Mouse (Mus musculus): ENCODE results near the gene Ascc3. TPM values are rescaled to one million over a fixed set of nuclear protein-coding genes. Genes with fewer than 3 reads are reported as not detected.

Gene Ascc3
- total RNA-seq, 2 experiments from 2014 or later: 44.1 to 46.5 TPM

DNA sequence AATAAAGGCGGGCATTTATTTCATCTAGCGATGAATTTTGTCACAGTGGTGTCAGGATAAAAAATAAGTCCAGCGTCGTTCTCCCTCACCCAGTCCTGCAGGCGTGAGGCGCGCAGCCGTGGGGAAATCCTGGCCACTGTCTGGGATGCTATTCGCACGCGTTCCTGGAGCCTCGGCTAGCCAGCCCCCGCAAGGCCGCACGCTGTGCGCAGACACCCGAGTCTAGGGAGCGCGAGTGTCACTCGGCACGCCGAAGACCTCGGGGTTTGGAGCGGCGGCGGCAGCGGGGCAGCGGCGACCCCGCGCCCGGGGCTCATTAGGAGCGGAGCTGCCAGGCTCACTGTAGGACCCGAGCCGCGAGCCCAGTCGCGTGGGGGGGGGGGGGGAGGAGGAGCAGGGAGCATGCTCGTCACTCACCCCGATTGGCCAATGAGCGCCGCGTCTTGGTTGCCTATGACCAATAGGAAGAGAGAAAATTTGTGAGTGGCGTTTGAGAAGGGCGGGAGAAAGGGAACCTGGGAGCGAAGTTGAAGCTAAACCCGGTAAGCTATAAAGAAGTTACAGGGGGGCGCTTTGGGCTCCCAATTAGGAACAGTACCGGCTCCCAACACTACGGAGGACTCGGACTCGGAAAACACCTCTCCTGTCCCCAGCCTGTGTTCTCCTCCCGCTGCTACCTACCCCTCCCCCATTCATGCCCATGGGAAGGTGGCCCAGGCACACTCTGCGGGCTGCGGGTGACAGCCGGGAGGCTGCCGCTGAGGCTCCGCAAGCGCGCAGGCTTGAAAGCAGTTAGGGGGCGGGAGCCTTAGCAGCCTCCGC lies 301.9 kb downstream of the Ascc3 start, which contains the start of gene Sim1:
Sim1 (plus strand) TSS at position 585 of the 822 bp plus-strand sequence.
- DNase-seq (ENCODE audit: low spot score in 2 of 2): no peak

DNA sequence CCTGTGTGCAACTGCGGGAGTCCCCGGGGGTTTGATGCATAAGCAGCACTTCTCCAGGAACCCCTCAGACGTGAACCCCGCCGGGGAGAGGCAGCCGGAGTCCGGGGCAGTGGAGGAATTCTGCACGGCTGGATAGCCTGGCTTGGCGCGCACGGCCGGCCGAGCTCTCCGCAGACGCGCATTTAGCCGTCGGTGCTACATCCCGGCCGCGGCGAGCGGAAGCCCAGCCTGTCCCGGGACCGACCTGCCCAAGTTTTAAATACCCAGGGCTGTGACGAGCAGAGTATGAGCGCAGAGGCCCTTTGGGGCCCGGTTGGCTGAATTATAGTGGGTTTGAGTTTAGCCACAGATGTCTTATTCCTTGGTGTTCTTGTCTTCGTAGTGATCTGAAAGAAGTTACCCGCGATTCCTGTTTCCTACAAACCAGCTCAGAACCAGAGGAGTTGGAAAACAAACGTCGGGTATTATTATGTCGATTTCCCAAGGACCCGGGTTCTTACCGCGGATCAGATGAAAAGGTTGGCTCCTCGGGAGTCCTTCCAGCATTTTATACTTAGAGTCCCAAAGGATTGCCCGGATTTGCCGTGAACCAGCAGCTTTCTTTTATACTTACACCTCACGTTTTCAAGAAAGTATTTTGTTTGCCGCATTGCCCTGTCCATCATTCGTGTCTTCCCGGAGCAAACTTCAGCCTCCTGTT lies 302.8 kb downstream of the Ascc3 start:
- no peak for DNase-seq (ENCODE audit: low spot score in 2 of 2)

DNA sequence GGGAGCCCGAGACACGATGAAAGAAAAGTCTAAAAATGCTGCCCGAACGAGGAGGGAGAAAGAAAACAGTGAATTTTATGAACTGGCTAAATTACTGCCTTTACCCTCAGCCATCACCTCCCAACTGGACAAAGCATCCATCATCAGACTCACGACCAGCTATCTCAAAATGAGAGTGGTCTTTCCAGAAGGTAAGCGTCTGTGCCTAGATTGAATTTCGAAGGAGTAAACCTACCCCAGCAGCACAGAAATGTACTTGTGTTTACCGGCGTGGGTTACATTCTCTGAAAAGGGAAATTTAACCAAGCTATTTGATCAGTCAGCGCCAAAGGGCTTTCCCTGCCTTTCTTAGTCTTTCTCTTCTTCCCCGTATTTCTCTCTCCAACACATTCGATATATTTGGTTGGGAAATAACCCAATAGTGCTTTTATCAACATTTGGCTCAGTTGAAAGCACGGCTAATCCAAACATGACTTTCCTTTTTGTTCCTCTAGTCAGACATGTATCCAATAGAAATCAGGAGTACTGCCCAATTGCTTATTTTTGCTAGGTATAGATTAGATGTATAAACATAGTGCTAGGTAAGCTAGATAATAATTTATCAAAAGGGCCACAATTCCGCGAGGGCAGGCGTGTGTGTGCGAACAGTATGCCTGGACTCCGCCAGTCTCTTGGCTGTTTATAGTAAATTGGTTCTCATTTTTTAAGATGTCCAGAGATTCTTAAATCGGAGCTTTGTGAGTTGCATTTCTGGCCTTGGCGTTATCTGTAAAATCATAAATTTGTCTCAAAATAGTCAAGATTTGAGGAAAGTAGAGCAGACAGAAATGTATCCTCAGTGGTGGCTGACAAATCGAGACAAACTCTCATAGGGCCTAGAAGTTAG lies 303.7 kb downstream of the Ascc3 start:
- no peak for DNase-seq (ENCODE audit: low spot score in 2 of 2)

DNA sequence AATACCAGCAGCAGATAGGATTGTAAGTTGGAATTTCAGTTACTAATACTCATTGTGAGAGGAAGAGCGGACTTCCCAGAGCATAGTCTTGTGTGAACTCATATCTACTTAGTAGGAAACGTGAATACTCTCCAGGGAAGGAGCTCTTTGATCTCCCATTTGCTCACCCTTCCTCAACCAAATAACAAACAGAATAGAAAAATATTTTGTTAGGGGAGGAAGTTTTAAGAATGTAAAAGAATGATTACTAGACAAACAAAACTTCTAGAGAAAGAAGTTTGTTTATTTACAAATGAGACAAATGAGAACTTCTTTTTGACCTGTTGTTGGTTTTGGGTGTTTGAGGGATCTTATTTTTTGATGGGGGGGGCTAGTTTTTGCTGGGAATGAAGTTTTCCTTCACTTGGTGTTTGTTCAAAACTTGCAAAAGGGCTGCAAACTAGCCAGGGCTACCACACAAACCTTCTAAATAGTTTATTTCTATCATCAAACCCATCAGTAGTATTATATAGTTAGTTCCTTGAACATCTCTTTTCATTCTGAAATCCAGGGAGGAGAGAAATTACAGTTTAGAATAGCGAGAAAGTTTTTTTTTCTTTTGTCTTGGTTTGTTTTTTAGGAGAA lies 304.4 kb downstream of the Ascc3 start:
- DNase-seq (ENCODE audit: low spot score in 2 of 2): no peak

DNA sequence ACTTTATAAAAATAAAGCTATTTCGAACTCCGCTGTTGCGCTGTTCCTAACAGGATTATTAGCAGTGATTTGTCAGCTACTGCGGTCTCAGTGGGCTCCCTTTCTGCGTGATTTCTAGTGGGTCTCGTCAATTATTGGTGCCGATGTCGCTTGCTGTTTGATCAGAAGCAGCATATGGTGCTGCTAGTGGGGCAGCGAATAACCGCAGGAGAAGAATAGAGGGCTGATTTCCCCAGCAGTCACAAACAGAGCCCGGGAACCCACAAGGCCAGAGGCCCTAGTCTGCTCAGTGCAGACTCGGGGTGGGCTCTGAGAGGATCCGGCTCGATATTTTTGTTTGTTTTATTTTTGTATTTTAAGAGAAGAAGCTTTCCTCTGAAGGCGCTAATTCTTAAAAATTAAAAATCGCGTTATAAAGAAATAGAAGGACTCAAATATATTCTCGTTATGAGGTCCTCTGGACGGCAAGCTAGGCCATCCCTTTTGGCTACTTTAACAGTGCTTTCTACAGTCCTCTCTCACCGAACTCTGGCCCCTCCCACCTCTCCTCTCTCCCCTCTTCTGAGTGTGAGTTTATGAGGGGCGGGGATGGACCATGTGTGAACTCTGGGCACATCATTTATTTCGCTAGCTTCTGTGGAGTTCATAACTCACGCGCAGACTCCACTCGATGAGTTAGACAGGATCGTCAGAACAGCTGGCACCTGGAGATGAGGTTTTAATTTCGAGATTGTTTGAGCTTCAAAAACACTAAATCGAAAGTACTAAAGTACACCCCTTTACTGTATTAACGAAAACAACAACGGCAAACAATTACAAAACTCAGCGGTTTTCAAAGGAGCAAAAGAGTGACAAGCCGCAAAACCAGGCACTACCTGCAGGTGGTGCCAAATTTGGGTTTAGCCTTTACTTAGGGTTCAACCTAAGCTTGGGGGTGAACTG lies 305.3 kb downstream of the Ascc3 start:
- DNase-seq (ENCODE audit: low spot score in 2 of 2): no peak

DNA sequence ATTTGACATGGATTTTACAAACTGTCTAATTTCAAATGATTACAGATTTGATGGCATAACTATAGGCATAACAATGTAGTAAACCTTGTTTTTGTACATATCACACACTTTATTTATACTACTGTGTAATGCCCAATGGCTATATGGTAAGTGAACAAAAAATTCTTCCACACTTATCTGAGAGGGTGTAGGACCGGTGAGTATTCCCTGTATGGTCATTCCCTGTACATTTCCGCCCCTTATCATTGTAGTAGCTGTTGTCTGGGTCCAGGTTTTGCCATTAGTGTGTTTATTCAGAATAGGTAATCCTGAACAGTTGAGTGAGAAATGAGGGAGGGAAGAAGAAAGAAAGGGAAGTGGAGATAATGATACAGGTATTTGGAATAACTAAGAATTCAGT lies 306.2 kb downstream of the Ascc3 start:
- no peak for DNase-seq (ENCODE audit: low spot score in 2 of 2)

DNA sequence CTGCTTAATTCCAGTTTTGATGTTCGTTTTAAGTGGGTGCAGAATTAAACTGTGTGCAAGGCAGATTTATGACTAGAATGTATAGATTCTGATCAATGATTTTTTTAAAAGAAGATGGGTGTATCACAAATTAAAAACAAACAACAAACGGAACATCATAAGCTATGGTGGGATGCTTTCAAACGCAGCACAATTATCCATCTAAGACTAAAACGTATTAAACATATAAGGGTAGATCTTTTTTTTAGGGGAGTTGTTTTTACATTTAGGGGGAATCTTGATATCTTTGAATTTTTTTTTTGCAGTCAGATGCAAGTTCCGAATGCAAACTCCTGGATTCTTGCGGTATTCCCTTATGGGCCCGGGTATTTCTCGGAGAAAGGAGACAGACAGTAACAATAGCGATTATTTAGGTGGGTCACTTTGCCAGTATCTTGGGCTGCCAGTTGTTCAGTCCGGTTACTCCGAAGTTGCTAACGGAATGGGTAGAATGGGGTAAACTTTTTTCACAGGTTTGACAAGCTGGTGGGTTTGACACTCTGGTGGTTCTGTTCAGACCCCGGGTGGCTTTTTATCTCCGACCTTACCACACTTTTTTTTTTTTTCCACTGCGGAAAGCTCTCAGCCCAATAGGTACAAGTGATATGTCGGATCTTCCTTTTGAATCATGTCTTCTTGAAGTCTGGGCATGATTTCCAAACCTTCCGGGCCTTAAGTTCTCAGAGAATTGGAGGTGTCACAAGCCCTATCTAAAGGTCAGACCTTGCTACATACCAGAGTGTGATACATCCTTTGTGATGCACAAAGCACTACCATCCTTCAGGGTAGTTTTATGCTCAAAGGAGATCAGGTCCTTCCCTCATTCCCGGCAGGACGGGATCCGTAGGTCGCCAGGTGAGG lies 307.6 kb downstream of the Ascc3 start:
- DNase-seq (ENCODE audit: low spot score in 2 of 2): no peak

Measured in adrenal gland, postnatal 4 days (tissue).